Mouse (Mus musculus) heart, embryonic 15.5 days (tissue): ENCODE results near the gene Ror1. TPM values are rescaled to one million over a fixed set of nuclear protein-coding genes. Genes with fewer than 3 reads are reported as not detected.

ENCODE experiments used
- ATAC-seq: fragments of 200-750 bp; cut with Nextera tagmentation; replicated peaks from 2 replicates; pipeline ENCODE4 v1.8.0; 2017; ENCODE audit warnings: low read depth, moderate TSS enrichment; ENCODE audit not compliant: insufficient number of reproducible peaks, insufficient read depth, low FRiP score
- H3K27ac ChIP-seq: fragments of 300-500 bp; sonication (generic); 2 replicates; pipeline ENCODE4 v1.5.1; 2015; ENCODE audit warnings: mild to moderate bottlenecking, inconsistent platforms
- H3K27me3 ChIP-seq: fragments of 300-500 bp; sonication (generic); 2 replicates; pipeline ENCODE4 v1.6.1; 2015; ENCODE audit warnings: inconsistent platforms
- H3K36me3 ChIP-seq: fragments of 300-500 bp; sonication (generic); 2 replicates; pipeline ENCODE4 v1.6.1; 2015; ENCODE audit warnings: mild to moderate bottlenecking, inconsistent platforms
- H3K4me1 ChIP-seq: fragments of 300-500 bp; sonication (generic); replicated peaks from 2 replicates; pipeline ENCODE4 v1.6.1; 2015; ENCODE audit warnings: inconsistent platforms
- H3K4me2 ChIP-seq: fragments of 300-500 bp; sonication (generic); 2 replicates; pipeline ENCODE4 v1.6.1; 2015; ENCODE audit warnings: inconsistent platforms, mild to moderate bottlenecking, moderate library complexity
- H3K4me3 ChIP-seq: fragments of 300-500 bp; sonication (generic); 2 replicates; pipeline ENCODE4 v1.5.1; 2015; ENCODE audit warnings: mild to moderate bottlenecking, inconsistent platforms
- H3K9ac ChIP-seq: fragments of 300-500 bp; sonication (generic); 2 replicates; pipeline ENCODE4 v1.6.1; 2015; ENCODE audit warnings: mild to moderate bottlenecking, inconsistent platforms
- H3K9me3 ChIP-seq: fragments of 300-500 bp; sonication (generic); replicated peaks from 2 replicates; pipeline ENCODE4 v1.6.1; 2016; ENCODE audit warnings: inconsistent platforms
- WGBS: fragments of 180-500 bp; shearing (Covaris S2); methylation state at CpG from one replicate; pipeline ENCODE4 v1.1.7; 2015; ENCODE audit warnings: mixed read lengths; 5-methylcytosine and 5-hydroxymethylcytosine counted together
- polyA plus RNA-seq: library from polyadenylated mRNA; unstranded; fragments of >200 nt; fragmentation: Nextera tagmentation; extraction: Ambion mirVana; gene quantifications from 2 replicates; pipeline ENCODE4 v1.2.1, GENCODE M21; 2015

Ror1 gene
- polyA plus RNA-seq, 1 experiment from 2014 or later, result 12.9 TPM

DNA sequence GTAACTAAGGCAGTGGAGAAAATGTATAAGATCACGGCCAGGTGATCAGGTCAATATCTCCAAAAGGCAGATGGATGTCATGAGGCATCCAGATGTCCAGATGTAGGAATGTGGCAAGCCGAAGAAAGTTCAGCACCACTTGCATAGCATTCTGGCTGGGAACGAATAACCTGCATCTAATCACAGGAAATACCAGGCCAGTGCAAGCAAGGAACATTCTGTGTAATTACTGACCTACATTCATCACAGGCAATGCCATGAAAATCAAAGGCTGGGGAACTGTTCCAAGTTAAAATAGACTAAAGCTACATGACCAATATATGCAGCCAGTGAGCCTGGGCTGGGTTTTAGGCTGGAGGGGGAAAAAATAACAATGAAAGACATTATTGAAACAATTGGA lies 140.7 kb downstream of the Ror1 start:
- H3K4me3 ChIP-seq, result no peak overlapping the region
- no peak overlapping the region for H3K9ac ChIP-seq
- no peaks in the 10 kb centered on the region for H3K9me3 ChIP-seq
- H3K27me3 ChIP-seq, result no peaks in the 10 kb centered on the region
- 48% methylated on average over 3 of the region's 3 CpGs for WGBS
- no peak overlapping the region for H3K4me2 ChIP-seq
- no peaks in the 10 kb centered on the region for H3K36me3 ChIP-seq
- peaks cover 54% of the 10 kb centered on the region for H3K4me1 ChIP-seq
- H3K27ac ChIP-seq, result peak overlapping the region; percentile 36; the same call in 1 of the 2 replicates
- ATAC-seq, result no peak

DNA sequence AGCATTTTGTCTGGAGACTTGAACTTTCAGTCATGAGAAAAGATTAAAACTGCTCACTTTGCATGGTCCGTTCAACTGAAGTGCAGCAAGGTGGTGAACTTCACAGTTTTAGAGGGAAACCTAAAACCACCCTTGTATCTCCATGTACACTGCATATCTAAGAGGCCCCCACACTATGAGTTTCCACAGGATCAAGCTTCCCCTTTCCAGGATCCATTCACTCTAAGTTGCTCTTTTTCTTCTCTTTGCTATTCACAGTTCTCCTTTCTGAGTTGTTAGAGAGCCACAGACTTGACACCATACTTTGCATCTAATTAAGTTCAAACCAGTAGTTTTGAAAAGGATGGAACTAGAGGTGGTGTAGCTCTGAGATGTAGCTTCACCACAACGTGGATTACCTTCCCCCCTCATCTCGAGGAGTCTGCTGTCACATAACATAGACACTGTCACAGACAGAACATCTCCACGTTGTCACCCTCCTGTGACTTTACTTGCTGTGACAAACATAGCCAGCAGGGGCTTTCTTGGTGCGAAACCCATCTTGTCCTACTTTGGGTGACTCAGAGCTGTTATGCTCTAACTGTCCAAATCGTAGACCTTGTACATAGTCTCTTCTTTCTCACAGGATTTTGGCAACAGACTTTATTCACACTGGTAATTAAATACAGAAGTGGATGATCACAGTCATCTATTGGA lies 146.6 kb downstream of the Ror1 start:
- Histone ChIP-seq H3K27me3 (no peaks in the 10 kb centered on the region), H3K4me3 (no peak overlapping the region)
- WGBS, result 72% methylated on average over 6 of the region's 6 CpGs

DNA sequence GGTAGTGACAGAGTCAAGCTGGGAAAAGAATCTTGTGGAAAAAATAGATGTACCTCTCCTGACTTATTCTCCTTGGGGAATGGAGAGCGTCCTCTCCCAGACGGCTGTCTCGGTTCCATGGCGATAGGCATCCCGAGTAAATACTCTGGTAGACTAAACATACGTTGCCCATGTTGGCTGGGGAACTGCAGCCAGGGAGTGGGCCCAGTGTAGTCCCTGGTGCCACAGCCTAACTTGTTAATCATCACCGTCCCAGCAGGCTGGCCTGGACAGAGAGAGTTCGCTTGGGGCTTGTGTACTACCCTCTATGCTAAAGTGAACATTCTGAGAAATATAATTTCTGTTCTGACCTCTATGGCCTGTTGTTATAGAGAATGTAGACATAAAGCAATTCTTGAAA lies 148.7 kb downstream of the Ror1 start:
- WGBS, result 70% methylated on average over 8 of the region's 8 CpGs
- Histone ChIP-seq H3K27me3 (no peaks in the 10 kb centered on the region), H3K27ac (no peak overlapping the region), H3K9ac (no peak overlapping the region), H3K4me1 (peaks cover 28% of the 10 kb centered on the region), H3K4me2 (no peak overlapping the region), H3K9me3 (no peaks in the 10 kb centered on the region), H3K4me3 (no peak overlapping the region), H3K36me3 (no peaks in the 10 kb centered on the region)
- no peak for ATAC-seq

More for the DNA sequence above, 146.6 kb downstream of the Ror1 start:
- Histone ChIP-seq H3K36me3 (no peaks in the 10 kb centered on the region), H3K9ac (no peak overlapping the region), H3K9me3 (no peaks in the 10 kb centered on the region), H3K27ac (no peak overlapping the region), H3K4me2 (no peak overlapping the region), H3K4me1 (peaks cover 21% of the 10 kb centered on the region)
- ATAC-seq, result no peak

DNA sequence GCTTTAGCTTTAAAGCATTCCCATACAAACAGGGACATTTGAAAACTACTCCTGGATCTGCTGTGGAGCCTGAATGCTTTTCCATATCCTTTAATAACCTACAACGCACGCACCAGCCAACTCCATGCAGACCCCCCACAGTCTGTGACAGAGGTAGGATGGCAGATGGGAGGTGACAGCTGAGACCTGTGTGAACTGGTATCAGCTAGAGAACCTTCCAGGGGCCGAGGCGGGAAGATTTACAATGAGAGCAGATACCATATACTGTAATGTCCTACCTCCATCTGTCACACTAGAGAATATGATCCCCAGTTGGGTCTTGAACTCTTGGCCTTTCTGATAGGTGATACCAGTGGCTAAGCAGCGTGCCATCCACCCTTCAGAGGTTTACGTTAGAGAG lies 149.1 kb downstream of the Ror1 start:
- ATAC-seq, result no peak
- Histone ChIP-seq H3K4me3 (no peak overlapping the region), H3K4me1 (peaks cover 25% of the 10 kb centered on the region), H3K27me3 (no peaks in the 10 kb centered on the region), H3K9me3 (no peaks in the 10 kb centered on the region), H3K27ac (no peak overlapping the region), H3K36me3 (no peaks in the 10 kb centered on the region), H3K4me2 (no peak overlapping the region), H3K9ac (no peak overlapping the region)
- 76% methylated on average over 6 of the region's 6 CpGs for WGBS

DNA sequence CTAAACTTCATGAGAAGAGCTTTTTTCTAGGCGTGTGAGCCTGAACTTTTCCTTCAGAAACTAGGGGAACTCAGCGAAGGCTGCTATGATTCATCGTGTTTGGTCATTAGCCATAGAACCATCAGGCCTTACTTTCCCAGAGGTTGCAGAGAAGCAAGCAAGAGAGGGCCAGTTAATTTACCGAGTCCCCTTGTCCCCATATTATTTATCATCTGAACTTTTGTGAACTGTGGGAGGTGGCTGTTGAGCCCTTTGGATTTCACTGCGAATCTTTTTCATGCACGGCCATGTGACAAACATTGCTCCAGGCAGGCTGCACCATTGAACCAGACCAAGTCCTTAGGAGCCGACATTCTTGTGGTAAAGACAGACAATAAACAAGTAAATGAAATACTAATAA lies 152.2 kb downstream of the Ror1 start:
- no peaks in the 10 kb centered on the region for H3K27me3 ChIP-seq
- H3K4me1 ChIP-seq, result peaks cover 19% of the 10 kb centered on the region
- no peak overlapping the region for H3K4me3 ChIP-seq
- 74% methylated on average over 7 of the region's 7 CpGs for WGBS
- H3K9ac ChIP-seq, result no peak overlapping the region
- ATAC-seq, result no peak
- no peaks in the 10 kb centered on the region for H3K36me3 ChIP-seq
- no peak overlapping the region for H3K27ac ChIP-seq
- no peak overlapping the region for H3K4me2 ChIP-seq
- no peaks in the 10 kb centered on the region for H3K9me3 ChIP-seq

- H3K9me3 ChIP-seq, result no peaks in the 10 kb centered on the region
- ATAC-seq, result no peak
- peaks cover 19% of the 10 kb centered on the region for H3K4me1 ChIP-seq
- H3K36me3 ChIP-seq, result no peaks in the 10 kb centered on the region
- H3K4me2 ChIP-seq, result no peak overlapping the region
- H3K4me3 ChIP-seq, result no peak overlapping the region
- no peak overlapping the region for H3K27ac ChIP-seq
- H3K27me3 ChIP-seq, result no peaks in the 10 kb centered on the region
- 68% methylated on average over 2 of the region's 2 CpGs for WGBS
- no peak overlapping the region for H3K9ac ChIP-seq
Measured at GRCm38 (mm10) chr4:100248273-100248672, 152.7 kb downstream of the Ror1 start.

- Histone ChIP-seq H3K9ac (no peak overlapping the region), H3K4me2 (no peak overlapping the region), H3K27ac (no peak overlapping the region; the same call in 1 of the 2 replicates), H3K4me3 (no peak overlapping the region), H3K36me3 (no peaks in the 10 kb centered on the region), H3K9me3 (no peaks in the 10 kb centered on the region), H3K27me3 (no peaks in the 10 kb centered on the region), H3K4me1 (peaks cover 32% of the 10 kb centered on the region)
- ATAC-seq, result no peak
- WGBS, result 44% methylated on average over 2 of the region's 2 CpGs
Measured at GRCm38 (mm10) chr4:100251270-100251669, 155.7 kb downstream of the Ror1 start.

DNA sequence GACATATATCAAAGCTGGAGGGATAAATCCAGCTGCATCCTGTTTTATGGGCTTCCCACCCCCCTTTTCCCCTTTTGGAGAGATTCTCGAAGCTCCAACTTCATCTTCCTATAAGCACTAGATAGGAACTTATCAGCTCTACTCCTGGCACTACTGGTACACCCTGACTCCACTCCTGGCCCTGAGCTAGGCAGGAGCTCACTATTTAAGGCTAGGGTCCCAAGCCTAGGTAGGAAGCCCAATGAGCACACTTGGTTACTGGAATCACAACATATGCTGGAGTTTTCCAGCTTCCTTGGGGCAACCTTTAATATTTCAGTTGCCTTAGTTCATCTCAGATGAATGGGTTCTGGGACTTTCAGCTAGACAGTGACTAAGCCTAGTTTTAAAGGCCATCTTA lies 156.5 kb downstream of the Ror1 start:
- Histone ChIP-seq H3K4me3 (no peak overlapping the region), H3K27me3 (no peaks in the 10 kb centered on the region), H3K4me2 (no peak overlapping the region), H3K9ac (no peak overlapping the region), H3K4me1 (peaks cover 32% of the 10 kb centered on the region), H3K27ac (no peak overlapping the region), H3K9me3 (no peaks in the 10 kb centered on the region), H3K36me3 (no peaks in the 10 kb centered on the region)
- no peak for ATAC-seq
- WGBS, result 16% methylated on average over 1 of the region's 1 CpGs

DNA sequence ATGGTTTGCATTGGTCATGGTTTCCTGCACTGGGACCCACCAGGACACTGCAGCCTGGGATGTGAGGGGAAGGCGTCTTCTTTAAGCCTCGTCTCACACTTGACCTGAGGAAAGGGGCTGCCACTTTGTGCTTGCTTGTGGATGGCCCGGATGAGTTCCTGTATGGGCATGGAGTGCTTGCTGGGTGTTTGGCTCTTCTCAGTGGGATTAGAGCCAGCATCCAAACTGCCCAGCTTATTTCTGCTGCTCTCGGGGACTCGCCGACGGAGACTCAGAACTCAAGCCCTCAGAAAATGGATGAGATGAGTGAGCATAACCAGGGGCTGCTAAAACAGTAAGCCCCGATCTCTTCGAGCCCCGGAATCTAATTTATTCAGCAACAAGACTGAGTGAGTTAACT lies 157.1 kb downstream of the Ror1 start:
- no peaks in the 10 kb centered on the region for H3K9me3 ChIP-seq
- H3K27ac ChIP-seq, result no peak overlapping the region
- H3K4me1 ChIP-seq, result peaks cover 34% of the 10 kb centered on the region
- no peak overlapping the region for H3K9ac ChIP-seq
- H3K4me2 ChIP-seq, result no peak overlapping the region
- no peaks in the 10 kb centered on the region for H3K36me3 ChIP-seq
- H3K27me3 ChIP-seq, result no peaks in the 10 kb centered on the region
- H3K4me3 ChIP-seq, result no peak overlapping the region
- WGBS, result 71% methylated on average over 10 of the region's 10 CpGs
- no peak for ATAC-seq

DNA sequence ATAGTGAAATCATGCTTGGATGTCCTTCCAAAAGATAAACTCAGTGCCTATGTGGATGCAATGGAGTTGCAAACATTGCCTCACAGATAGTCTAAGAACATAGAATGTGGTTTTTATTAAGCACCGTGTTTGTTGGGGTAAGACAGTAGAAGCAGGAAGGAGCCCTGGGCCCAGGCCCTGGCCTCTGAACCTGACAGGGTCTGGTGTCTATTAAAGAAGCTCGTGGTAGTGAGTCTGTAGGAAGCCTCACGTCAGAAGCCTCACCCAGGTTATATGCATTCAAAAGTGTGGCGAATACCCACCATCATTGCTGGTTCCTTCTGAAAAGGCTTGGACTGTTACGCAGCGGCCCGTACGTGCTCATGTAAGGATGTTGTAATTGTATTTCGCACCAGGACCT lies 157.8 kb downstream of the Ror1 start:
- H3K4me1 ChIP-seq, result peaks cover 29% of the 10 kb centered on the region
- no peak overlapping the region for H3K27ac ChIP-seq
- ATAC-seq, result no peak
- no peaks in the 10 kb centered on the region for H3K9me3 ChIP-seq
- H3K9ac ChIP-seq, result no peak overlapping the region
- no peaks in the 10 kb centered on the region for H3K36me3 ChIP-seq
- H3K4me2 ChIP-seq, result no peak overlapping the region
- H3K27me3 ChIP-seq, result no peaks in the 10 kb centered on the region
- WGBS, result 85% methylated on average over 9 of the region's 9 CpGs
- H3K4me3 ChIP-seq, result no peak overlapping the region

DNA sequence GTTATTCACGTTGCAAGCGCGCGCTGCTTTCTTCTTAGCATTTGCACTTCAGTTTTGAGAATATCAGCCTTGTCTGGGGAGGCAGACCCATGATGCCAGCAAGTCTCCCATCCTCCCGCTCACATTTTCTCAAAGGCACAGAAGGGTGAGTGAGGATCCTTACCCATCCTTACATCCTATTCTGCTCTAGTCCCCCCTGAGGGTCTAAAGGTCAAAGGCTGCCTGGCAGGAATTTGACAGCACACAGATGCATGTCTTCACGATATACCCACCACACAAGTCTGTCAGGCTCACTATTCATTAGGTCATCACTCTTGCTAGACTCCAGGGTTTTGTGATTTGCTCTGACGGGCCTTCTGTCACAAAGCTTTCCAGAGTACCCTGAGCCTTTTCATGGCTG lies 158.2 kb downstream of the Ror1 start:
- no peak overlapping the region for H3K4me3 ChIP-seq
- no peak overlapping the region for H3K27ac ChIP-seq
- H3K9ac ChIP-seq, result no peak overlapping the region
- H3K9me3 ChIP-seq, result no peaks in the 10 kb centered on the region
- H3K4me1 ChIP-seq, result peaks cover 27% of the 10 kb centered on the region
- no peak overlapping the region for H3K4me2 ChIP-seq
- no peaks in the 10 kb centered on the region for H3K27me3 ChIP-seq
- no peaks in the 10 kb centered on the region for H3K36me3 ChIP-seq
- WGBS, result 76% methylated on average over 7 of the region's 7 CpGs
- no peak for ATAC-seq

DNA sequence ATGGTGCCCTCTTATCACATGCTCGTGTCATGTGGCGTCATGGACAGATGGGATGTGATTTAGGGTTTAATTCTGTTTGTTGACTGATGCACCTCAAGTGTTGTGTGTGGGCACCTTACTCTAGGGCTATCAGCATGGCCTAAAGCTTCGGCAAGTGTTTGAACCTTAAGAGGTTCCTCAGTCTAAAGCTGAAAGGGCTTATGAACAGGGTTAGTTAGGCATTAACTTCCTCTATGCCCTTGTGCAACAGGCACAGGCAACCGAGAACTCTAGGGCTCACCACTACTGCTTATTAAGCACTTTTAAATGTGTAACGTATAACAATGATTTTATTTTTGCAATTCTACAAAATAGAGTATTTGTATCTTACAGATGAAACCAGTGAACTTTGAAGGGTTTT lies 162.9 kb downstream of the Ror1 start:
- no peak overlapping the region for H3K27ac ChIP-seq
- H3K4me1 ChIP-seq, result peaks cover 16% of the 10 kb centered on the region
- no peaks in the 10 kb centered on the region for H3K36me3 ChIP-seq
- 75% methylated on average over 5 of the region's 5 CpGs for WGBS
- ATAC-seq, result no peak
- no peak overlapping the region for H3K4me2 ChIP-seq
- H3K4me3 ChIP-seq, result no peak overlapping the region
- H3K27me3 ChIP-seq, result no peaks in the 10 kb centered on the region
- no peak overlapping the region for H3K9ac ChIP-seq
- no peaks in the 10 kb centered on the region for H3K9me3 ChIP-seq
